Mouse (Mus musculus) kidney, embryonic 14.5 days (tissue): Measurements from ENCODE around the gene Arhgef10l. TPM values are rescaled to one million over a fixed set of nuclear protein-coding genes. Genes with fewer than 3 reads are reported as not detected.

ENCODE experiments used
- ATAC-seq: fragments of 200-750 bp; cut with Nextera tagmentation; 2 replicates; pipeline ENCODE4 v1.8.0; 2017; ENCODE audit warnings: moderate number of reproducible peaks, mild to moderate bottlenecking, moderate TSS enrichment, moderate library complexity; ENCODE audit not compliant: low FRiP score, low TSS enrichment
- H3K27ac ChIP-seq: fragments of 300-500 bp; sonication (generic); 2 replicates; pipeline ENCODE4 v1.5.1; 2014; ENCODE audit warnings: low read depth, mild to moderate bottlenecking, low read length, moderate library complexity, mixed read lengths
- H3K27me3 ChIP-seq: fragments of 300-500 bp; sonication (generic); 2 replicates; pipeline ENCODE4 v1.6.1; 2014; ENCODE audit warnings: mild to moderate bottlenecking, low read length; ENCODE audit not compliant: control insufficient read depth, insufficient read depth
- H3K36me3 ChIP-seq: fragments of 300-500 bp; sonication (generic); 2 replicates; pipeline ENCODE4 v1.6.1; 2014; ENCODE audit warnings: low read length, mixed read lengths; ENCODE audit not compliant: control insufficient read depth, insufficient read depth
- H3K4me1 ChIP-seq: fragments of 300-500 bp; sonication (generic); 2 replicates; pipeline ENCODE4 v1.6.1; 2014; ENCODE audit warnings: low read length, mixed read lengths; ENCODE audit not compliant: control insufficient read depth, insufficient read depth
- H3K4me2 ChIP-seq: fragments of 300-500 bp; sonication (generic); replicated peaks from 2 replicates; pipeline ENCODE4 v1.6.1; 2014; ENCODE audit warnings: low read depth, mild to moderate bottlenecking, low read length
- H3K4me3 ChIP-seq: fragments of 300-500 bp; sonication (generic); 2 replicates; pipeline ENCODE4 v1.5.1; 2014; ENCODE audit warnings: mild to moderate bottlenecking, low read length
- H3K9ac ChIP-seq: fragments of 300-500 bp; sonication (generic); 2 replicates; pipeline ENCODE4 v1.6.1; 2014; ENCODE audit warnings: low read depth, mild to moderate bottlenecking, low read length, moderate library complexity
- H3K9me3 ChIP-seq: fragments of 300-500 bp; sonication (generic); 2 replicates; pipeline ENCODE4 v1.6.1; 2016; ENCODE audit warnings: low read length; ENCODE audit not compliant: control insufficient read depth
- WGBS: fragments of 180-500 bp; shearing (Covaris S2); extraction: QIAGEN DNeasy Blood & Tissue Kit; methylation state at CpG from one replicate; pipeline ENCODE4 v1.1.7; 2014; 5-methylcytosine and 5-hydroxymethylcytosine counted together
- polyA plus RNA-seq: library from polyadenylated mRNA; unstranded; fragments of >200 nt; fragmentation: Nextera tagmentation; extraction: Ambion mirVana; gene quantifications from 2 replicates; pipeline ENCODE4 v1.2.1, GENCODE M21; 2014

Arhgef10l gene
- polyA plus RNA-seq, 1 experiment from 2014 or later, result 18.2 TPM

DNA sequence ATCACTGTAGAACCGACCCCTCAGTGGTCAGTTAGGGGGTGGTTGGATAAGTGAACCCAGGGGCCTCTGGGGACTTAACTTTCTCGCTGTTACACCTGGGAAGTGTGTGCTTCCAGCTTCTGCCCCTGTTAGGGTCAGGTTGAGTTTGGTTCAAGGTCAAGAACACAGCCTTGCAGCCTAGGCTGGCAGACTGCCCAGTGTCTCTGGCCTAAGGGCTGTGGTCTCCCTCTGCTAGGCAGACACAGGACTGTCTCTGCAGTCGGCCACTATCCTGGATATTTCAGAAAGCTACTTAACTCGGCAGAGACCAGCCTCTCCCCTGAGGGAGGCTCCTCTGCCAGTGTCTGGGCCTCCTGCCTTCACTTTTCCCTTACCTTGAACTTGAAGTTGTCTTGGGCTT is 38.4 kb upstream of the Arhgef10l start:
- H3K9me3 ChIP-seq, result no peaks in the 10 kb centered on the region
- peaks cover 48% of the 10 kb centered on the region for H3K36me3 ChIP-seq
- no peak for ATAC-seq
- H3K4me2 ChIP-seq, result peak overlapping the region; percentile 84
- peaks cover 33% of the 10 kb centered on the region for H3K4me1 ChIP-seq
- peak overlapping the region; percentile 95; the same call in 1 of the 2 replicates for H3K4me3 ChIP-seq
- WGBS, result 29% methylated on average over 4 of the region's 4 CpGs
- peak overlapping the region; percentile 99; the same call in 1 of the 2 replicates for H3K27ac ChIP-seq
- peak overlapping the region; percentile 98 for H3K9ac ChIP-seq
- H3K27me3 ChIP-seq, result no peaks in the 10 kb centered on the region

- H3K4me2 ChIP-seq, result peak overlapping the region; percentile 84
- peaks cover 2% of the 10 kb centered on the region; the same call in 1 of the 2 replicates for H3K27me3 ChIP-seq
- peak overlapping the region; percentile 98 for H3K9ac ChIP-seq
- 8% methylated on average over 8 of the region's 8 CpGs for WGBS
- peaks cover 33% of the 10 kb centered on the region for H3K4me1 ChIP-seq
- no peak for ATAC-seq
- no peaks in the 10 kb centered on the region for H3K9me3 ChIP-seq
- H3K4me3 ChIP-seq, result peak overlapping the region; percentile 95
- peak overlapping the region; percentile 99; the same call in 1 of the 2 replicates for H3K27ac ChIP-seq
- H3K36me3 ChIP-seq, result peaks cover 42% of the 10 kb centered on the region
Observed at GRCm38 (mm10) chr4:140703636-140704035, 37.8 kb upstream of the Arhgef10l start.

- peak overlapping the region; percentile 84 for H3K4me2 ChIP-seq
- peak overlapping the region; percentile 99 for H3K27ac ChIP-seq
- peak overlapping the region; percentile 98 for H3K9ac ChIP-seq
- peaks cover 34% of the 10 kb centered on the region for H3K36me3 ChIP-seq
- WGBS, result under 1% methylated on average over 26 of the region's 68 CpGs
- peak overlapping the region; percentile 95 for H3K4me3 ChIP-seq
- H3K4me1 ChIP-seq, result peaks cover 33% of the 10 kb centered on the region
- H3K27me3 ChIP-seq, result peaks cover 3% of the 10 kb centered on the region; the same call in 1 of the 2 replicates
- ATAC-seq, result peak; percentile 79
- no peaks in the 10 kb centered on the region for H3K9me3 ChIP-seq
Observed at GRCm38 (mm10) chr4:140702611-140703327, 37.0 kb upstream of the Arhgef10l start.

DNA sequence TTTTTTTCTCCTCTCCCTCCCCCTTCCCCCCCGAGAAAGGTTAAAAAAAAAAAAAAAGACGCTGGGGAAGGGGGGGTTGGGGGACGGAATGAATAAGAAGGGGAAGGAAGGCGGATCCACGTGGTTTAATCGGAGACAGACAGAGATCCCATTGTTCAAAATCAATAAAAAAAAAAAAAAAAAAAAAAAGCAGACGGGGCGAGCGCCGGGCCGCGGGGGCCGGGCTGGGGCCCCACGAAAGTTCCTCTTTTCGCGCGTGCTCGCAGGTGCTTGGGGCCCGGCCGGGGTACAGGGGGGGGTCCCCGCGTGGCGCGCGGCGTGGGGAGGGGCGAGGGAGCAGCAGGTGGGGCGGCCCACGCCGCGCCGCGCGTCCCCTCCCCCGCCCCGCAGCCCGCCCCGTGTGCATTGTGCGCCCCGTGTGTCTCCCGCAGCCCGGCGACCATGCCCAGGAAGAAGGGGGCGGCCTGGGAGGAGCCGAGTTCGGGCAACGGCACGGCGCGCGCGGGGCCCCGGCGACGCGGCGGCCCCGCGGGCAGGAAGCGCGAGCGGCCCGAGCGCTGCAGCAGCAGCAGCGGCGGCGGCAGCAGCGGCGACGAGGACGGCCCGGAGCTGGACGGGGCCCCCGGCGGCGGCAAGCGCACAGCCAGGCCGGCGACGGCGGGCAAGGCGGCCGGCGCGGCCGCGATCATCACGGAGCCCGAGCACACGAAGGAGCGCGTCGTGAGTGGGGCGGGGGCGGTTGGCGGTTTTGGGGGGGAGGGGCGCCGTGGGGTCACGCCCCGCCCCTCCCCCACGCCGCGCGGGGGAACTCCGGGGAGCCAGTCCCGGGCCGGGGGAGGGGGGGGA is 36.1 kb upstream of the Arhgef10l start:
- Histone ChIP-seq H3K27ac (peak overlapping the region; percentile 99), H3K36me3 (peaks cover 26% of the 10 kb centered on the region), H3K9ac (peak overlapping the region; percentile 98), H3K4me2 (peak overlapping the region; percentile 84), H3K27me3 (peaks cover 3% of the 10 kb centered on the region; the same call in 1 of the 2 replicates), H3K4me1 (peaks cover 27% of the 10 kb centered on the region), H3K9me3 (no peaks in the 10 kb centered on the region), H3K4me3 (peak overlapping the region; percentile 95)
- WGBS, result under 1% methylated on average over 49 of the region's 107 CpGs
- ATAC-seq, result peak; percentile 42

GRCm38 (mm10) chr4:140701049-140701715 is 35.4 kb upstream of the Arhgef10l start:
- Histone ChIP-seq H3K27ac (peak overlapping the region; percentile 99), H3K4me1 (peaks cover 27% of the 10 kb centered on the region), H3K4me3 (peak overlapping the region; percentile 95), H3K9me3 (no peaks in the 10 kb centered on the region), H3K9ac (peak overlapping the region; percentile 98), H3K4me2 (peak overlapping the region; percentile 84), H3K36me3 (peaks cover 18% of the 10 kb centered on the region), H3K27me3 (peaks cover 3% of the 10 kb centered on the region; the same call in 1 of the 2 replicates)
- under 1% methylated on average over 60 of the region's 61 CpGs for WGBS
- peak; percentile 65 for ATAC-seq

DNA sequence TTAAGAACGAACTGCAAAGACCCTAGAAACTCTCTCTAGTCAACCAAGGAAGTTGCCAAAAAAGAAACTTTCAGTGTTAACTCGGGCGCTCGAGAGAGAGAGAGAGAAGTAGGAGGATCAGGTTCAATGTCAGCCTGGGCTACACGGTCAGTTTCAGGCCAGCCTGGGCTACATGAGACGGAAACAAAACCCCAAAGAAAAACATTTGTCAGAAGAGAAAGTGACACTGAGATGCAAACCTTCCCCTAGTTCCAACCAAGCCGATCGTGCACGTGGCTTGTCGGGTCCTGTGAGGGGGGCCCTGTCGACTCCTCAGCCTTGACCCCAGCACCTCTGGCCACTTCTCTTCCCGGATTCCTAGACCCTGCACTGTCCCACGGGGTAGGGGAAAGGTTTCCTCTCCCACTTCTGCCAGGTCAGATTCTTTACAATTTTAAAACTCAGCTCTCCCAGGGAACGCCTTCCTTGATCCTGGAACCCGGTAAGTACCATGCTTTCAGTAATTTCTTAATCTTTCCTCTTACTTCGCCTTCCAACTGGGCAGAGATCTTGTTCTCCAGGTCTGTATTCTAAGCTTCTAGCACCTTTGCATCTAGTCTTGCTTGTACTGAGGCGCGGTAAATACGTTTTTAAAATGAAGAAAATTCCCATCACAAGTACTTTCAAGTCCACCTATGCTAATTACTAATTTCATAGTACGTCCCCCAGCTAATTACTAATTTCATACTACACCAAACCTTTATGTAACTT is 34.6 kb upstream of the Arhgef10l start, which contains the start of gene Rcc2:
TSS of gene Rcc2 (plus strand) at position 273 of the 750 bp plus-strand sequence.
- Histone ChIP-seq H3K4me3 (peak within 1 kb of the TSS; percentile 95), H3K27ac (peak within 1 kb of the TSS; percentile 99), H3K9me3 (no peaks in the 10 kb centered on the region), H3K4me1 (peaks cover 27% of the 10 kb centered on the region), H3K36me3 (peaks cover 11% of the 10 kb centered on the region), H3K27me3 (peaks cover 3% of the 10 kb centered on the region; the same call in 1 of the 2 replicates), H3K4me2 (peak within 1 kb of the TSS; percentile 84), H3K9ac (peak within 1 kb of the TSS; percentile 98)
- WGBS, result 5% methylated on average over 20 of the region's 20 CpGs
- ATAC-seq, result no peak

- peak overlapping the region; percentile 24; the same call in 1 of the 2 replicates for H3K9ac ChIP-seq
- no peaks in the 10 kb centered on the region for H3K9me3 ChIP-seq
- H3K27me3 ChIP-seq, result peaks cover 3% of the 10 kb centered on the region; the same call in 1 of the 2 replicates
- H3K36me3 ChIP-seq, result peaks cover 6% of the 10 kb centered on the region
- H3K4me1 ChIP-seq, result peaks cover 25% of the 10 kb centered on the region
- 6% methylated on average over 29 of the region's 29 CpGs for WGBS
- ATAC-seq, result no peak
- no peak overlapping the region for H3K27ac ChIP-seq
- peak overlapping the region; percentile 84 for H3K4me2 ChIP-seq
- H3K4me3 ChIP-seq, result peak overlapping the region; percentile 95
Observed at GRCm38 (mm10) chr4:140699441-140700127, 33.8 kb upstream of the Arhgef10l start.
